Mouse (Mus musculus) left cerebral cortex, adult 18-20 months (tissue): ENCODE data around the gene Orai1. TPM values are rescaled to one million over a fixed set of nuclear protein-coding genes. Genes with fewer than 3 reads are reported as not detected.

Source experiments
- DNase-seq, 2 experiments: peaks; one replicate each; pipeline ENCODE4 v3.0.0; 2021 to 2022; ENCODE audit warnings: low spot score in 2 of 2, mixed read lengths in 1 of 2
- total RNA-seq, 2 experiments: library from RNA; stranded (reverse); gene quantifications; 2 replicates each; pipeline ENCODE4 v1.2.3; 2021

Orai1 gene
- total RNA-seq, 2 experiments from 2014 or later = 8.8 to 10.0 TPM

GRCm38 (mm10) chr5:122994303-122994846 lies 20.5 kb upstream of the Orai1 start:
- DNase-seq = peak; percentile 59 to 71

GRCm38 (mm10) chr5:122994910-122995309 lies 20.0 kb upstream of the Orai1 start:
- no peak for DNase-seq

GRCm38 (mm10) chr5:122997205-122998204 lies 17.4 kb upstream of the Orai1 start:
- DNase-seq = peak; percentile 64 to 66

- no peak for DNase-seq
Observed at GRCm38 (mm10) chr5:123000901-123001300, 14.0 kb upstream of the Orai1 start.

- no peak for DNase-seq
Observed at GRCm38 (mm10) chr5:123005716-123006592, 8.9 kb upstream of the Orai1 start.

GRCm38 (mm10) chr5:123008877-123009493 lies 5.9 kb upstream of the Orai1 start:
- DNase-seq = no peak

- peak in 1 of 2 experiments; percentile 36 for DNase-seq
Observed at GRCm38 (mm10) chr5:123009873-123010272, 5.0 kb upstream of the Orai1 start.

GRCm38 (mm10) chr5:123010806-123011205 lies 4.1 kb upstream of the Orai1 start:
- no peak for DNase-seq

GRCm38 (mm10) chr5:123011705-123012104 lies 3.2 kb upstream of the Orai1 start:
- no peak for DNase-seq

- DNase-seq = peak; percentile 64 to 75
Observed at GRCm38 (mm10) chr5:123013599-123014315, 1.1 kb upstream of the Orai1 start.

- DNase-seq = no peak
Observed at GRCm38 (mm10) chr5:123015915-123016314, 1.0 kb downstream of the Orai1 start.

GRCm38 (mm10) chr5:123017504-123017903 lies 2.6 kb downstream of the Orai1 start:
- DNase-seq = no peak

- DNase-seq = no peak
Observed at GRCm38 (mm10) chr5:123019336-123020016, 4.6 kb downstream of the Orai1 start.

GRCm38 (mm10) chr5:123020426-123020825 lies 5.6 kb downstream of the Orai1 start:
- no peak for DNase-seq

- DNase-seq = no peak
Observed at GRCm38 (mm10) chr5:123021438-123021837, 6.6 kb downstream of the Orai1 start.

GRCm38 (mm10) chr5:123023049-123023448 lies 8.2 kb downstream of the Orai1 start:
- DNase-seq = no peak

GRCm38 (mm10) chr5:123024312-123024711 lies 9.4 kb downstream of the Orai1 start:
- no peak for DNase-seq

- DNase-seq = no peak
Observed at GRCm38 (mm10) chr5:123024965-123025573, 10.2 kb downstream of the Orai1 start.

- no peak for DNase-seq
Observed at GRCm38 (mm10) chr5:123026414-123026813, 11.5 kb downstream of the Orai1 start.
